Mouse (Mus musculus): ENCODE data around the gene Adcy9.

Adcy9 gene

DNA sequence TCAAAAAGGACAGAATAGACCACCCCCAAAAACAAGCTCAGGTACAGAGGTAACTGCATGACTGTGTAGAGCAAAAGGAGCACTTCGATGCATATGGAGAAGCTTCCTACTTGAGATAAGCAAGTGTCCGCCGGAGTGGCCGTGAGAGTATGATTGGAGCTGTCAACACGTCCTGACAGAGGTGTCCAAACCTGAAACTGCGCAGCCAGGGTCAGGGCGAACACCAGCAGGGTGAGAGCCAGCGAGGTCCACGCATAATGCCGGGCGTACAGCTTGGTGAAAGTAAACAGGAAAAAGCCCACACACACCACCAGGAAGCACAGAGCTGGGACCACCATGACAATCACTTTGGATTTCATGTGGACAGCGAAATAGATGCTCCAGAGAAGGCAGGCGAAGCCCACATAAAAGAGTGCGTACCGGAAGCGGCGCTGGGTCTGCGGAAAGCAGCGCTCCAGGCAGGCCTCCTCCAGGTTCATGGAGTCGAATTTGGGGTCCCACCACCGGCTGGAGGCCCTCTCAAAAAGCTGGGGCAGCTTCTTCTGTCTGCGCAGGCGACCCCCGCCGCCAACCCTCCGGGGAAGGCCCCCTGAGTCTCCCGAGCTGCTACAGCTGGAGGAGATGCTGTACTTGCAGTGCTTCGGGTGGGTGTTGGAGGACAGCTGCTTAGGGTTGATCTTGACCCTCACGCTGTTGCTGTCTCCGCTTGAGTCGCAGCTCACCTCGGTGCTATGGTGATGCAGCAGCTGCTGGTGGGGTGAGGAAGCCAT lies 1.3 kb downstream of the Adcy9 start:
- DNase-seq (ENCODE audit: low spot score) = no peak

DNA sequence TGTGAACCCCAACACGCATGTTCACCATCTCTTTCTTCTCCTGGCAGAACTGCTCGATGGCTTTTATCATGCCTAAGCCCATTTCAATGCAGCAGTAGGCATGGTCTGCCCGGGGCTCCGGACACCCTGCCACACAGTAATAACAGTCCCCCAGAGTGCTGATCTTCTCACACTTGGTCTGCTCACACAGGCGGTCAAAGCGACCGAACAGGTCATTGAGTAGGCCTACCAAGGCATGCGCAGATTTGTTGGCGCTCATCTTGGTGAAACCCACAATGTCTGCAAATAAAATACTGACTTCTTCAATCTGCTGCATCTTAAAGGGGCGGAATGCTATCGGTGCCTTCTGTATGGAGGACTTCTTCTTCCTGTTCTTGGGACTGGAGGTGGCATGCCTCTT lies 2.2 kb downstream of the Adcy9 start:
- DNase-seq (ENCODE audit: low spot score) = no peak

DNA sequence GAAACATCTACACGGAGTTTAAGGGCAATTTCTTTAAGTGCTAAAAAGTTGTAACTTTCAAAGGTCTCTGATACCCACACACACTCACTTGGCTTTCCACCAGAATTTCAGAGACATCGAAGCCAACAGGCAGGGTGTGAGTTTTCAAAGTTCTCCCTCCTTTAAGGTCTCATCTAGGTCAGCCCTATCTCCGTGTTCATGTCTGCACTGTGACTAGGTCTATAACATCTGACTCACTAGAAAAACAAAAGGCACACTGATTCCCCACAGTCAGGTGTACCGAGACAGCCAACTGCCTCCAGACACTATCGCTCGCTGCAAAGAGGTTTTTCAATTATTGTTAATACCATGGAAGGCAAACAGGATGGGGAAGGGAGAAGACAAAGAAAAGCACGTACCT lies 2.8 kb downstream of the Adcy9 start:
- DNase-seq (ENCODE audit: low spot score) = no peak

DNA sequence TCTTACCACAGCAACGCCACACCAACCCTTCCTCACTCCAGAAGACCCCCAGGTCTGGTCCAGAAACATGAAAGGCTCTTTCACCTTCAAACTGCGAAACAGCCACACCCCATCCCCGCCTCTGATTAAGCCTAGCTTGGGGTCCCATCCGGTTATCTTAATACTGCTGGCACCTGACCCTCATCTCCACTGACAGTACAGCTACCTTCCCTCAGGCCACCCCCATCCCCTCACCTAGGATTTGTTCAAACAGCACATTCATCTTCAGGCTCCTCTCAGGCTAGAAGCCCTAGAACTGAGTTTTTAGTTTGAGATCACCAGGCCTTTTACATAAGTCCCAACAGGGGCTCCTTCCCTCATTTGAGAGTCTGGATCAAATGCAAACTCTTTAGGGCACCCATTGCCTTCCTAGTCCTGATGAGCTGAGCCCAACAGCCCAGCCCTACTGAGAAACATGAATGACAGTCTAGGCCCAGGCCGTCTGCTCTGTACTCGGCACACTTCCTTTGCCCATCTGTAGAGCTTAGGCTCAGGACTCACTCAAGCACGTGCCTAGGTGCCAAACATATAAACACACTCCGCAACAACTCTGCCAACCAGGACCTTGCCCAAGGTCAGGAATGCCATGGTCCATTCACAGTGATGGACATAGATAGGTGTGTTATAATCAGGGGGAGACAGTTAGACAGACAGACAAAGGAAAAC lies 5.3 kb downstream of the Adcy9 start:
- no peak for DNase-seq (ENCODE audit: low spot score)

DNA sequence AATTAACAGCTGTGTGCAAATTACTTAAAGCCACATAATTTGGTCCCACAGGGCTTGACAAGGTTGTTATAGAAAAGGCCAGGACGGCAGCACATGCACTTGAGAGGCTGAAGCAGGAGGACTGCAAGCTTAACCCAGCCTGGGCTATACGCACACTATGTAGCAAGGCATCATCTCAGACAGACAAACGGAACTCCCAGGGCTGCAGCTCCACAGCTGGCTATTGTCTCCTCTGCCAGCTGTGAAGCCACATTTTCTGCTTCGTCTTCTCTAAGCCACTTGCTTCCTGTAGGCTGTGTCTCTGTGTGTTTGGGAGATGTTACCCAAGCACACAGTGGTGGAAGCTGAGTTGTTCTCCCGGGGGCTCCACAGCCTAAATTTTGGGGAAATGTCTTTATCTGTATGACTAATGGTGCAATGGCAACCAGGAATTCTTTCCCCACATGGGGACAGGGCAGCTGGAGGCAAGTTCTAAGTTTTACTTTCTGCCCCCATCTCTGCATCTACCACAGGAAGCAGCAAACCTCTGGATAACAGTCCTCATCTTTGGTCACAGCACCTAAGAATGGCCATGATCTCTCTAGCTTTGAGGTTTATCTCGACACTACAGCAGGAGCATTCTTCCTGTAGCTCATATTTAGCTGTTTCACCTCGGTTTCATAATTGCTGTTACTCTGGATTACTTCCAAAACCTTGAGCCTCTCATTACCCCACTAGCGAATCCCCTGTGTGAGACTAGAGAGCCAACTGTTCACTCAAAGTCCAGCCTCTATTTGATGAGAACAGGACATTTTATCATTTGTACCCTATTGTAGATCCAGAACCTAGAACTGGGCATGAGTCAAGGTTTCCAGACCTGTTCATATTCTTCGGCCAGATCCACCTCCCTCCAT lies 6.1 kb downstream of the Adcy9 start:
- DNase-seq (ENCODE audit: low spot score) = no peak

DNA sequence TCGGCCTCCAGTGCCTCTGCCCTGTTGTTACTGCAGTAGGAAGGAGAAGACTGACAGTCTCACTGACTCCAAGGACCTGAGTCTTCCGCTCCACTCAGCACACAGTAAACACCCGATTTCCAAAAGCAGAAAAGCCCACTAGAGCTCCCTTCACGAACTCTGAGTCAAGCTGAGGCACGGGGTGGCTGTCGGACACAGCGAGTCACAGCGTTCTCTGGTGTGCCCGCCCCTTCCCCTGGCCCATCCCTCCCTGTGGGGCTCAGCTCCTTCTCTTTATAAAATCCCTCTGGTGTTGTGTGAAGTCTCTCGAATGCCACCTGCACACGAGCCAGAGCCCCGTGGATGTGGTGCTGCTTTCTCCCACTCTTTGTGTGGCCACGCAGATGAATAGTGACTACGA lies 7.0 kb downstream of the Adcy9 start:
- no peak for DNase-seq (ENCODE audit: low spot score)

DNA sequence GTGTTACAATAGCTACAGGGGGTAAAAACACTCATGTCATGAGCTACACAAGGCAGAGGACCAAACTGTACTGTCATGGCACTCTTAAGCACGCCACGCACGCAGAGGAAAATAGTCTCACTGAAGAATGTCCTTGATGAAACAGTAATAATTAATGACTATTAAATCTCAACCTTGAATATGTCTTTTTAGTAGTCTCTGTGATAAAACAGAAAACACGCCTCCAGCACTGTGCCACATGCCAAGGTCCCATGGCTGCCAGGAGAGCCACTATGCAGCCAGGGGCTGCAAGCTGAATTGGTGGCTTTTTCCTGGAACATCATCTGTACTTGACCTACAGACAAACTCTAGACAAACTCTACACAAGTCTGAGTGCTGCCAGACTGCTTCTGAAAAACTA lies 8.0 kb downstream of the Adcy9 start:
- DNase-seq (ENCODE audit: low spot score) = no peak

DNA sequence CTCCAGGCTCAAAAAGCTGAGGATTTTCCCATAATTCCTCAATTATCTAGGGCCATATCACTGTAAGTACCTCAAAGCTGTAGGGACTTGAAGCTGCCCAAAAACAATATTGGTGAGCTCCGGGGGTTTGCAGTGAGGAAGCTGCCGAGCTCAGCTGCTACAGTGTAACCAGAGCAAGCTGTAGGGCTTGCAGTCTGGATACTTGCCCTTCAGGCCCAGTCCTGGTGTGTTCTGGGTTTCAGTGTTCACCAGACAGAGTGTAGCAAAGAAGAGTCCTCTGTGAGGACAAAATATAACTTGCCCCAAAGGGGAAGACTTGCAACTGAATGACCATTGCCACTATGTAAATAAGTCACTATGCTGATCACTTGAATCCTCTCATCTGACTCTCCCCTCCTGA lies 9.0 kb downstream of the Adcy9 start:
- DNase-seq (ENCODE audit: low spot score) = no peak

DNA sequence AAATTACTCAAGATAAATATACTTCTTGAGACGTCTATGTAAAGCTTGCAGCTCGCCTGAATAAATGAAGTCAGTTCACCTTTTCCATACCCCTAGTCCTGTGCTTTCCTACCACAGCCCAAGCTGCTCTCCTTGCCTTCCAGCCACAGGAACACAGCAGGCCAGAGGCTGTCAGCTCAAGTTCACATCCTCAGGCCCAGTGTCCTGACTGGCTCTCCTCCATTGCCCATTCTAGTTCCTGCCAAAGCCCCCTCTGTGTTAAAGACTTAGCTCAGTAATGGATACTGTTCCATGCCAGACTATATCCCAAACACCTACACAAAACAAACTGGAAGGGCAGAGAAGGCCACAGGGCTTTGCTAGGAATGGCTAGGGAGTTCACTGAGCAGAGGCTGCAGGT lies 12.8 kb downstream of the Adcy9 start:
- no peak for DNase-seq (ENCODE audit: low spot score)

DNA sequence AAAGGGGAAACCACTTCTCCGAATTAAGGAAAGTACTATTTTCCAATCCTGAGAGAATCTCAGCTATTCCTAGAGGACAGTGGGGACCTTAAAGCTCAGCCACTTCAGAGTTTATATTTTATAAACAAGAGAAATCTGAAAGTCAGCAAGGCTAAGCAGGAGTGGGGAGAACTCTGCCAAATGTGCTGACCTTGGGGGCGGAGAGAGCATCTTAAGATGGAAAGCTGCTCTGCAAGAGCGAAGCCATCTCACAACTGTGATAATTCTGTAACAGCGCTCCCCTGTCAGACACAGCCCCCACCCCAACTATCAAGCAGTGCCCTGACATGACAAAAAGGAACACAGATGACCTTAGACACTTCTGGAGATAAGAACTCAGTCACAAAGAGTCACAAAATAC lies 13.6 kb downstream of the Adcy9 start:
- DNase-seq (ENCODE audit: low spot score) = no peak

DNA sequence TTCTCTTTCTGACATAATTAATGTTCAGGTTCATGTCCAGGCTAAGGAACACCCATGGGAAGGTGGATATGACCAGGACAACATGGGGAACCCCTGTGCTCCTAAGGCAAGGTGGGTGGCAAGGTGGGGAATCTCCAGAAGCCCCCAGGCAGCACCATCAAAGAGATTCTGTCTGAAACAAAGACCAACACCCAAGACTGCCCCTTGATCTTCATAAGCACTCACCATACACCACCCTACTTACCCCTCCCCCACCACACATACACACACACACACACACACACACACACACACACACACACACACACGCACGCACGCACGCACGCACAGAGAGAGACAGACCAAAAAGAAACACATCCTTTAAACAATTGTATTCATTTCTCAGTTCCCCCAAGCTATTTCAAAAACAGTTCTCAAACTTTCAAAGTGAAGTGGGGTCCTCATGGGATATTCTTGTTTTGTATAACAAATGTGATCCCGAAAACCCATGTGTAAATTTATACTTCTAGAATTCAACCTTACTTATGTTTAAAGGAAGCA lies 14.2 kb downstream of the Adcy9 start:
- no peak for DNase-seq (ENCODE audit: low spot score)

DNA sequence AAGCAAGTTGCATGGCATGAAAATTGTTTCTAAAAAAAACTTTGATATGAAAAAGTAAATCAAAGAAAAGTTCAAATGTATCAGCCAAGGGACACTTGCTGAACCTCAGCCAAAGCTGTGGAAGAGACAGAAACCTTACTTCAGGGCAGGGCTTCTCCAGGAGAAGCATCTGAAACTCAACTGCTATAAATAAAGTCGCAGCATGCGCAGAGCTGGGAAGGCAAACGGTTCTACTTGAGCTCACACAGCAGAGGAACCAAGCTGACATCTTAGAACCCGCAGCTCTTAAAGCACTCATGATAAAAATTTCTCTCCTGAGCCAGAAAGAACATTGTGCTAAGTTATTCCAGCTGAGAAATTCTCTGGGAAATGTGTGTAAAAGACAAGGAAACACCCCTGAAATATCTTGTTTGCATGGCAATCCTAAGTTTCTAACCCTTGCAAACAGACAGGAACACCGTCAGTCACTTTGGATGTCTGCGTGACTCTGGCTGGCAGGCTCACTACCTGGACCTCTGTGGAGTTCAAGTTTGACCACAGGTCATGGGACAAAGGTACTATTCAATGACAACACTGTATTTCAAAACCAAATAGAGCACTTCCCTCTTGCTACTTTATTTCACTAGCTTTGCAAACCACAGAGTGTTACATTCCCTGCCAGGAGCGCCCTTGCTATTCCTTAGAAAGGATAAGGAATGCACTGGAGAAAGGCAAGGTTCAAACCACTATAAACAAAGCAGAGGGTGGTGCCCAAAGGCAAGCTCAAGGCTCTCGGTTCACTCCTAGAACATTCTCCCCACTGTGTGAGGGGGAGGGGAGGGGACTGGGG lies 15.2 kb downstream of the Adcy9 start:
- DNase-seq (ENCODE audit: low spot score) = no peak

DNA sequence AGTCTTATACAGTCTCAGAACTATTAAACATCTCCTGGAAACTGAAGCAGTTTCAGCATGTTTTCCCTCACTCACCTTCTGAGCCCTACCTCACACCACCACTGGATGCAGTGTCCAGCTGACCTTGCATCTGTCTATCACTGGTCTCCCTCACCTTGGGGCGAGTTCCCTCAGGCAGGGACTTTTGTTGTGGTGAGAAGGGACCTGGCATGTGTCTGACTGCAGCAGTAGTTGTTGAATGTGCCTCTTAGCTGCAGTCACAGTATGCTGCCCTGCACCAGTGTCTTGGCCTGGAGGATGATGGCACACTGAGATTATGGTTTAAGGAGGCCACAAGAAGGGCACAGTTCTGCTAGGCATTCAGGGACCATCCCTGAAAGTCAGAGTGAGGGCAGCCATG lies 19.2 kb downstream of the Adcy9 start:
- no peak for DNase-seq (ENCODE audit: low spot score)

DNA sequence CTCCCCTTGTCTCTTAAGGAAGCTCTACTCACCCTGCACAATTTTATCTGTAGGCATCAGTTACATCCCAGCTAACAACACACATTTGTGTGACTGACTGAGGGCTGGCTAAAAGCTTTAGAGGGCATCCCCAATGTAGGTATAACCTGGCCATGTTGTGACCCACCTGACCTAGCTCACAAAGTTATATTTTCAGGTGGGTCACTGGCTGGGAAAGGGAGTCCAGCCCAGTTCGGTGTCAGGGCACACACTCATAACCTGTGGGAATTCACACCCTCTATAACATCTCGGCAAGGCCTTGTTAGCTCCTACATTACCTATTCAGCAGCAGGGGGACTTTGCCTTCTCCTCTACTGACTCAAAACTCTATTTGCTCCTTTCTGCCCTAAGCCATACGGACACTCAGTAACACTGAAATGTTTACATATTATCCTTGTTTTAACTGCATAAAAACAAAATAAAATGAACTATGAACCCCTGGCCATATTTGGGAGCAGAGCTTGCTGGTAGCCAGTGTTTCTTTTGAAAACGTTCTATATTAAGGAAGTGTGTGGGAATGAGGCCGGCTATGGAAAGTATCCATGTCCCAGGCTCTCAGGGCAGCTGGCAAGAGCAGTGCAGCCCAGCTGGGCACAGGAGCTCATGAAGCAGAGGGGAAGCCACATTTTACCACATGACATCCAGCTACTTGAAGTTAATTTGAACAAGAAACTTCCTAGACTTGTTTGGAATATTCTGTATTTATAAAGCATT lies 20.7 kb downstream of the Adcy9 start:
- DNase-seq (ENCODE audit: low spot score) = no peak

DNA sequence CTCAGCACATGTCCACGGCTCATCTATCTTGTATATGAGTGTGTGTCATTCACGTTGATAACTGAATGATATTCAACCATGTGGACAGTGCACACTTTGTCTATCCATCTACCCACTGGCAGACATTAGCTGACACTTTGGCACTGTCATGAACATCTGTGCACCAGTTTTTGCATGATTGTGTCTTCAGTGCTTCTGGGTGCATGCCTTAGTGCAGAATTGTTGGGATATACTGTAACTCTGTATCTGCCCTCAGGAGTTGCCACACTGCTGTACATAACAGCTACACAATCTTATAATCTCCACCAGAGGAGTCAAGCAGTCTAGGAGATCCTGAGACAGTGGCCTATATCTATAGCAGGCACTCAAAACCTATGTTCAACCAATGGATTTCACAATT lies 21.5 kb downstream of the Adcy9 start:
- DNase-seq (ENCODE audit: low spot score) = no peak

DNA sequence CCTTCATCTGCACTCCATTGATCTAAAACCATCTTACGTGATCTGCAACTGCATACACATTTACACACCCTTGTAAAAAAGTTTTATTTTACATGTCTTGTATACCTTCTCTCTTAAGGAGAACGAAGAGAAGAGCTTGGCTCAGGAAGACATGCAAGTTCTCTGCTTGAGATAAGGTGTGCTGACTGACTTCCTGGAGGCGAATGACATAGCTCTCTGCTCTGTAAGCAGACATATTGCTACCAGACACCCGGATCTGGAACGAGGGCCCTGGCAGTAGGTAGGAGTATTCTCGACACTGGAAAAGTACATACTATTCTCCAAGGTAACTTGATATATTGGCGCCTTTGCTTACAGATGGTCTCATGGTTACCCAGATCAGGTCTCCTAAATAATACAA lies 22.7 kb downstream of the Adcy9 start:
- DNase-seq (ENCODE audit: low spot score) = no peak

DNA sequence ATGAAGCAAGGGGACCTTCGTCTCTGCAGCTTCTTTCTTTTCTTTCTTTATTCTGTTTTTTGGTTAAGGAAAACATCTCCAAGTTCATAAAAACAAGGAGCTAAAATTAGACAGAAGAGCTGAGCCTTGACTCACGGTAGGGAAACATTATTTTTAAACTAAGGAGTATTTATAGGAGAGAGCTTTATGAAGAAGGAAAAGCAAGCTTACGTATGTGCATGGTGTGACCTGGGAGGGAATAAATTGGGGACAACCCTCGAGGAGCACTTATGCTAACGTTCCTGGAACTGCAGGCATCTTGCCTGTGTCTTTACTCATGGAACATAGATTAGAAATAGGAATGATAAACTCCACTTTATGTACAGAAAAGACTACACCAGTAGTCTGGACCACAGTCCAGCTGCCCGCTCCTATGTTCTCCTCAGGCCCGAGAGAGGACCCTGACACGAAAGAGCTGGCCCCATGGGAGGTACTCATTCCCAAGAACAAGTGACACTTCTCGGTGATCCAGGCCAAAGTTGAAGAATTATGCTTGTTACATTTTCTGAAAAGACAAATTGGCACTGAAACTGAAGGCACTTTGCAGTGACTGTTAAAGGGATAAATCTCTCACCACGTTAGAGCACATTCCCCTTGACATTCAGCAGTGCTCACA lies 24.5 kb downstream of the Adcy9 start:
- DNase-seq (ENCODE audit: low spot score) = no peak

DNA sequence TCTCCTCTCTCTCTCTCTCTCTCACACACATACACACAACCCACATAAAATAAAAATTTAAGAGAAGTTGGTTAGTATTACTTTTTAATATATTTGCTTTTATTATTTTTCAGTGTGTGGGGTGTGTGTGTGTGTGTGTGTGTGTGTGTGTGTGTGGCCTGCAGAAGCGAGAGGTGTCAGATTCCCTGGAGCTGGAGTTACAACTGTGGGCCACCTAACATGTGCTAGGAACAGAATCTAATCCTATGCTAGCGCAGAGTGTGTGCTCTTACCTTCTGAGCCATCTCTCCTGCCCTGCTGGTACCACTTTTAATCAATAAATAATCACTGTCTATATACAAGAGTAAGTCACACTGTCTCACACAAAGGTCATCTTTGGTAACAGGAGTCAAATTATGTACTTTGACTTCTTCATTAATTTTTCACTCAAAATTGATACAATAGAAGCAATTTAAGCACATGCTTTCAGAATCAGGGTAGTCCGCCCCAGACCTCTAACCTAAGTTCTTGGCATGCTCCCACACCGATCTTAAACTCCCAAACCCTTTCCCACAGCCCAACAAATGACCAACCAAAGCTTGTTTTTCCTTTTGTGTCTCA lies 25.2 kb downstream of the Adcy9 start:
- DNase-seq (ENCODE audit: low spot score) = no peak

DNA sequence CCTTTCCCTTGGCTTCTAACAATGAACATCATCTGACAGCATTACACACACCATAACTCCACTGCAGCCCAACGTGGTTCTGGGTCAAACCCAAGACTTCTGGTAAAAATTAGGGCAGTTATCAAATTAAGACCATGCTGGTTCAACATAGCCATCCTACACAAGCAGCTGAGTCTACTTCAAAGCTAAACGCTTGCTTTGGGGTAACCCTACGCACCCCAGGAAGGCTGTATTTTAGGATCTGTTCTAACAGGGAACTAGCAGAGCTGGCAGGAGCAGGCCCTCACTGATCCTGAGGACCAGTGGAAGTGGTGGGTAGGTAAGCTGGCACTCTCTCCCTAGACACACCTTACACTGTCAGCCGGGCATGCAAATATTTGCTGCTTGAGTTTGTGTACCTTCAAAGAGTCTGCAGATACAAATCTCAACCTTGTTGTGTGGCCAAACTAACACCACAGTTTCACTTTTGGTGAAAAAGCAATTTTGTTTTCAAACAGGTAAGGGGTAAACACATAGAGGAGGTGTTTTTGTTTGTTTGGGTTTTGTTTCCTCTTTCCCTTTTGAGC lies 36.7 kb downstream of the Adcy9 start:
- DNase-seq (ENCODE audit: low spot score) = no peak

DNA sequence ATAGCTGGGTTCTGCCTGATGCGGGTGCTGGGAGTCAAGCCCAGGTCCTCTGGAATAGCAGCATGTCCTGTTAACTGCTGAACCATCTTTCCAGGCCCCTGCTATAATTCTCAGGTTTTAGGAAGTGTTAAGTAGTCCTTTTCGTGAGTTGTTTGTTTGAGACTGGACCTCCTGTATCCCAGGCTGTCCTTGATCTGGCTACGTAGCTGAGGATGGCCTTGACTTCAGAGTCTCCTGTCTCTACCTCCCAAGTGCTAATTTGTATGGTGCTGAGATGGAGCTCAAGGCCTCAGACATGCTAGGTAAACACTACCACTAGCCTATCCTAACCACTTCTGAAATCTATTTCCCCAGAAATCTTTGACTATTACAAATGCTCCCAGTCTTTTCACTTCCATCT lies 37.9 kb downstream of the Adcy9 start:
- no peak for DNase-seq (ENCODE audit: low spot score)
